Mouse (Mus musculus) forebrain, embryonic 15.5 days (tissue): ENCODE measurements at regions not wholly inside any gene's neighbourhood (a gene's known extent, or its start where the extent isn't known, plus 50 kb on each side); places are given as distances from the start of the nearest gene placed in this dataset.

Experiments
- ATAC-seq: fragments of 200-750 bp; cut with Nextera tagmentation; replicated peaks from 2 replicates; pipeline ENCODE4 v1.8.0; 2017; ENCODE audit warnings: mild to moderate bottlenecking, moderate TSS enrichment, moderate library complexity
- H3K27ac ChIP-seq: fragments of 300-500 bp; sonication (generic); replicated peaks from 2 replicates; pipeline ENCODE4 v1.5.1; 2015; ENCODE audit warnings: mild to moderate bottlenecking, inconsistent platforms
- H3K27me3 ChIP-seq: fragments of 300-500 bp; sonication (generic); 2 replicates; pipeline ENCODE4 v1.6.1; 2015; ENCODE audit warnings: inconsistent platforms
- H3K36me3 ChIP-seq: fragments of 300-500 bp; sonication (generic); 2 replicates; pipeline ENCODE4 v1.6.1; 2015; ENCODE audit warnings: mild to moderate bottlenecking, inconsistent platforms
- H3K4me1 ChIP-seq: fragments of 300-500 bp; sonication (generic); 2 replicates; pipeline ENCODE4 v1.6.1; 2015; ENCODE audit warnings: inconsistent platforms
- H3K4me2 ChIP-seq: fragments of 300-500 bp; sonication (generic); replicated peaks from 2 replicates; pipeline ENCODE4 v1.6.1; 2015; ENCODE audit warnings: mild to moderate bottlenecking, inconsistent platforms
- H3K4me3 ChIP-seq: fragments of 300-500 bp; sonication (generic); 2 replicates; pipeline ENCODE4 v1.5.1; 2015; ENCODE audit warnings: mild to moderate bottlenecking, inconsistent platforms
- H3K9ac ChIP-seq: fragments of 300-500 bp; sonication (generic); replicated peaks from 2 replicates; pipeline ENCODE4 v1.6.1; 2015; ENCODE audit warnings: mild to moderate bottlenecking, inconsistent platforms
- H3K9me3 ChIP-seq: fragments of 300-500 bp; sonication (generic); 2 replicates; pipeline ENCODE4 v1.6.1; 2016; ENCODE audit warnings: inconsistent platforms
- WGBS: fragments of 180-500 bp; shearing (Covaris S2); methylation state at CpG from one replicate; pipeline ENCODE4 v1.1.7; 2015; ENCODE audit warnings: mixed read lengths; 5-methylcytosine and 5-hydroxymethylcytosine counted together

DNA sequence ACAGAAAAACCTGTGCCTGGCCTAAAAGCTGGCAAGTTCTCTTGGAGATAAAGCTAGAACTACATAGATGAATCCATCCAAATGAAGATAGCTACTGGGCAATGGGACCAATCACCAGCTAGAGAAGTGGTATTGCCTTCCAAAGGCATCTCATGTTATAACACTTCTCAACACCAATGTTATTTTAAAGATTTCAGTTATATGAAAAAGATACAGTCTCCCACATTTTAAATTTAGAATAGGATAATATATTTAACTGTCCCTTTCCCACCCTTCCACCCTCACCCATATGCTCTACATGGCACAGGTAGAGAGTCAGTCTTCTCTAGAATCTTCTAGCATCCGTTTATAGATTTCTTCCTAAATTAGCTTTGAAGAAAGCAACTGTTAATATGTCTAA is 87.6 kb upstream of the Pou6f2 start:
- ATAC-seq, result no peak
- H3K27ac ChIP-seq, result no peak overlapping the region
- no peaks in the 10 kb centered on the region for H3K4me1 ChIP-seq
- no peak overlapping the region for H3K4me2 ChIP-seq
- 85% methylated on average over 1 of the region's 1 CpGs for WGBS
- H3K4me3 ChIP-seq, result no peak overlapping the region
- H3K9me3 ChIP-seq, result no peaks in the 10 kb centered on the region
- no peaks in the 10 kb centered on the region for H3K27me3 ChIP-seq
- H3K36me3 ChIP-seq, result no peaks in the 10 kb centered on the region
- no peak overlapping the region for H3K9ac ChIP-seq

DNA sequence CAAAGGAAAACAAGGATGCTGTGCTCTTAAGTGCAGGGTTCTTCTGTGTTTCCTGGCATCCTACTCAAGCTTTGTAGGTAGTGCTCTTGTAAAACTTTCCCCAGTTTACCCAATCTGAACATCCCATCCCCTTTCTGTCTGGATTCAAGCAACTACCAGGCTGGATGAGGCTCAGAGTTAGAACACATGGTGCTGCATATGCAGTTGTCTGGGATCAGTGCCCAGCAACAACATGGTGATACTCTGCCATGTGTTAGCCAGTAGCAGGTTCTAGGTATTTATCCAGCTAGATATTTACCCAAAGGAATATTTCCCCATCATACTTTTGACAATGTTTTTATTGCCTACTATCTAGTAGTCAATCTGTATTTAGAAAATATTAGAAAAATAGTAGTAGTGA is 78.8 kb upstream of the Pou6f2 start:
- H3K27me3 ChIP-seq, result no peaks in the 10 kb centered on the region
- no peak overlapping the region for H3K27ac ChIP-seq
- no peak overlapping the region for H3K9ac ChIP-seq
- no peak overlapping the region for H3K4me3 ChIP-seq
- H3K9me3 ChIP-seq, result no peaks in the 10 kb centered on the region
- ATAC-seq, result no peak
- H3K36me3 ChIP-seq, result no peaks in the 10 kb centered on the region
- H3K4me1 ChIP-seq, result no peaks in the 10 kb centered on the region
- no peak overlapping the region for H3K4me2 ChIP-seq

DNA sequence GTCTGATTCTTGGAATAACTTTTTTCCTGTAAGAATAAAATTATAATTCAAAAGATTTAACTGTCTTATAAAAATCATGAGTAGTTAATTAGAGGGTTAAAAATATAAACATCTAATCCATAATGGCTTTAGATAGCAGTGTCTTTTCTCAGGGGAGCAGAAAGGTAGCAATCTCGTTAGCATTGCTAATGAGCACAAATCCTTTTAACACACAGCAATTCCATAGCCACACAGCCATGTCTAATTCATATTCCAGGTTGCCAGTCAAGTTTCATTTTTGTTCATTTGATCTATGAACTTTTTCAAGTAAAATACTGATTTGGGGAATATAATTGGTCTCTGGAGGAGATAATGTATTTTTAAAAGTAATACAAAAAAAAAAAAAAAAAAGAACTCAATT is 74.0 kb upstream of the Pou6f2 start:
- Histone ChIP-seq H3K27ac (no peak overlapping the region), H3K4me2 (no peak overlapping the region), H3K4me3 (no peak overlapping the region), H3K9me3 (no peaks in the 10 kb centered on the region), H3K9ac (no peak overlapping the region), H3K27me3 (no peaks in the 10 kb centered on the region), H3K4me1 (no peaks in the 10 kb centered on the region), H3K36me3 (no peaks in the 10 kb centered on the region)
- 17% methylated on average over 1 of the region's 1 CpGs for WGBS
- no peak for ATAC-seq

DNA sequence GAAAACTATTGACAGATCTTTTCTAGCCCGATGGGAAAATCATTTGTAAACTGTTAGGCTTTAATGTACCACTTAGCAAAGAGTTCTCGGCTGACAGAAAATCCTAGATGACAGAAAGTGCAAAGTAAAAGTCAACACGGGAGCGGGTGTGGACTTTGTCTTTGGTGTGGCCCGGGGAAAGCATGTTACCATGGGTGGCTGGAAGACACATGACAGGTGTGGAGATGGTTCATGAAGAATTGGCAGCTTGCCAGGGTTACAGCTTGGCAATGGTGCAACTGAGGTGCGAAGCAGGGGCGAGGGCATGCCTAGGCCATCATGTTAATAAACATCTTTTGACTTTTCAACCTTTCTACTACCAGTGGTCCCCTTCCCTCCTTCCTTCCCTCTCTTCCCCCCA is 68.4 kb upstream of the Pou6f2 start:
- WGBS, result 86% methylated on average over 7 of the region's 7 CpGs
- Histone ChIP-seq H3K4me2 (no peak overlapping the region), H3K9ac (no peak overlapping the region), H3K27ac (no peak overlapping the region), H3K4me1 (no peaks in the 10 kb centered on the region), H3K36me3 (no peaks in the 10 kb centered on the region), H3K4me3 (no peak overlapping the region), H3K9me3 (no peaks in the 10 kb centered on the region), H3K27me3 (no peaks in the 10 kb centered on the region)
- ATAC-seq, result 0 out of 2 replicates have a peak, but pooled peaks have one; percentile 48

DNA sequence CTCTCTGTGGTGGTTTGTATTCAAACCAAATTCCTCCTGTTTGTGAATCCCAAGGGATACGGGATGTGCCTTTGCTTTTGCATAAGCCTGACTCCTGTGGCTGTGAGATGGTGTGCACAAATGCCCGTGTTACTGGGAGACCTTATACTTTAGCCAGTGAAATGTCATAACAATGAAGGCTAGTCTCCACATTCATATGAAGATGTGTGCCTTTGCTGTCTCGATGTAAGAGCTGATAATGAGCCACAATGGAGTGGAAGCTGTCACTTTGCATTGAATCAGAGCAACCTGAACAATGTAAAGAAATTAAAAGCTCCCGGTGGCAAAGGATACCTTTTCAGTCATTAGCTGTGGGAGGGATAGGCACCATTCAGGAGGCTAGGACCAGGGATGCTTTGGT is 64.7 kb upstream of the Pou6f2 start:
- Histone ChIP-seq H3K27ac (no peak overlapping the region), H3K27me3 (no peaks in the 10 kb centered on the region), H3K9me3 (no peaks in the 10 kb centered on the region), H3K4me2 (no peak overlapping the region), H3K4me1 (peaks cover 5% of the 10 kb centered on the region; the same call in 1 of the 2 replicates), H3K36me3 (no peaks in the 10 kb centered on the region), H3K9ac (no peak overlapping the region), H3K4me3 (no peak overlapping the region)
- 15% methylated on average over 4 of the region's 4 CpGs for WGBS
- no peak for ATAC-seq

DNA sequence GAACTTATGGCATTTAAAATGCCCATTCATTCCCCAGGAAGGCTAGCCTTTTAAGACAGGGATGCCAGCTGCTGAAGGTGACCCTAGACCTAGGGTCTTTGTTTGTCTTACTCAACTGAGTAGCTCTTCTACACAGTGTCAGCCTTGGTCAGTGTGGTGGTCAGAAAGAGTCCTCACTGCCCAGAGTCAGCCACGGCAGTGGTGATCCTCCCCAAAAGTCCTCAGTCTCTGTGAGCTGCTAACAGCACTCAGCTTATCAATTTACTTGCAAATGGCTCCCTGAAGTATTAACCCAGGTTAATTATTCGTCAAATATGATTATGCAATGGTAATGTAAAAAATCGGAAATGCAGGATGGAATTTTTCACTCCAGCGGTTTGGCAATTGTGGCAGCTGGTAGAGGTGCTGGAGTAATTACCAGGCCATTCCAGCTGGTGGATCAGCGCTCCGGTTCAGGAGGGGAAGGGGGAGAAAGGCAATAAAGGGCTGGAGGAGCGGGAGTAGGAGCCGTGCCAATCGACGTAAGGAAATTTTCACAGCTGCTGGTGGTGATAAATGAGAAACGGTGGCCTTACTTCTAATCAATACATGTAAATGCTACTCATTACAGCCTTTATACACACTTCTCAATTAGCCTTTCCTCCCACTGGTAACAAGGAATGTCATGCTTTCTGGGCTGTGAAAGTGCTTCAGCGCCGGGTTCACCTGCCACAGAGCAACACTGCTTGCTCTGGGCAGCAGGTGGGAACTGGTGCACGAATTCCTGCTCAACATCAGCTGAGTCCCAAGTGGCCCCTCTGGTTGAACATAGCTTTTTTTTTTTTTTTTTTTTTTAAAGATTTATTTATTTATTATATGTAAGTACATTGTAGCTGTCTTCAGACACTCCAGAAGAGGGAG is 60.1 kb upstream of the Pou6f2 start:
- H3K36me3 ChIP-seq, result no peaks in the 10 kb centered on the region
- ATAC-seq, result peak; percentile 74
- no peaks in the 10 kb centered on the region for H3K9me3 ChIP-seq
- H3K27ac ChIP-seq, result no peak overlapping the region
- 24% methylated on average over 14 of the region's 14 CpGs for WGBS
- H3K4me3 ChIP-seq, result no peak overlapping the region
- no peaks in the 10 kb centered on the region for H3K27me3 ChIP-seq
- peaks cover 5% of the 10 kb centered on the region; the same call in 1 of the 2 replicates for H3K4me1 ChIP-seq
- H3K4me2 ChIP-seq, result peak overlapping the region; percentile 5; the same call in 1 of the 2 replicates
- no peak overlapping the region for H3K9ac ChIP-seq
